Mouse (Mus musculus) small intestine, adult 2 months (tissue): Measurements from ENCODE around the gene Olfr507.

Source experiments
- CTCF ChIP-seq: fragments of 200-500 bp; IDR thresholded peaks from 2 replicates; pipeline ENCODE4 v1.5.1; 2012; ENCODE audit warnings: low read depth, mild to moderate bottlenecking, control low read depth, inconsistent platforms, low read length, moderate library complexity, mixed read lengths; ENCODE audit not compliant: insufficient replicate concordance, insufficient read length; ENCODE audit errors: extremely low read depth
- POLR2A ChIP-seq: fragments of 200-500 bp; IDR thresholded peaks from 2 replicates; pipeline ENCODE4 v1.6.1; 2012; ENCODE audit warnings: low read depth, mild to moderate bottlenecking, control low read depth, inconsistent platforms, low read length, moderate library complexity

DNA sequence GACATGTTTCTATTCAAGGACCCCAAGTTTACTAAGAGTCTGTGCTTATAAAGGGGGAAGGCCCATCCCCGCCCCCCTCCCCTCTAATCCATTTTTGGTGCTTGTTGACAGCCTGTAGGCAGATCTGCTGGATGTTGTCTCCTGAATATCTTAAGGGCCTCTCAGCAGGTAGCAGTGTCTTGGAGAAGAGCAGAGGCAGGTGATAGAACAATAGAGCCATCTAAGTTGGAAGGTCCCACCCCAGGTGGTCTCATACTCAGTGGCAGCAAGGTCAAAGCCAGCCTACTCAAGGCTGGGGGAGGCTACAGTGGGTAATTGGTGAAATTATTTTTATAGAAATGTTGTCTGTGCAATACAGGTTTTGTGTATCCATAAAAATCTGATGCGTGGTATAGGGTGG is 7.5 kb upstream of the Olfr507 start:
- TF ChIP-seq CTCF (no peak), POLR2A (no peak)
